Mouse (Mus musculus) embryonic facial prominence, embryonic 12.5 days (tissue): ENCODE measurements around the gene 2310034C09Rik. TPM values are rescaled to one million over a fixed set of nuclear protein-coding genes. Genes with fewer than 3 reads are reported as not detected.

Experiments used
- ATAC-seq: fragments of 200-750 bp; cut with Nextera tagmentation; 2 replicates; pipeline ENCODE4 v1.8.0; 2017; ENCODE audit not compliant: insufficient number of reproducible peaks, insufficient read depth, low FRiP score, low TSS enrichment
- H3K27ac ChIP-seq: fragments of 300-500 bp; sonication (generic); 2 replicates; pipeline ENCODE4 v1.5.1; 2016; ENCODE audit warnings: mild to moderate bottlenecking
- H3K27me3 ChIP-seq: fragments of 300-500 bp; sonication (generic); 2 replicates; pipeline ENCODE4 v1.6.1; 2016; ENCODE audit warnings: mild to moderate bottlenecking, moderate library complexity
- H3K36me3 ChIP-seq: fragments of 300-500 bp; sonication (generic); 2 replicates; pipeline ENCODE4 v1.6.1; 2016; ENCODE audit warnings: mild to moderate bottlenecking
- H3K4me1 ChIP-seq: fragments of 300-500 bp; sonication (generic); 2 replicates; pipeline ENCODE4 v1.6.1; 2016
- H3K4me2 ChIP-seq: fragments of 300-500 bp; sonication (generic); replicated peaks from 2 replicates; pipeline ENCODE4 v1.6.1; 2016; ENCODE audit warnings: mild to moderate bottlenecking, moderate library complexity
- H3K4me3 ChIP-seq: fragments of 300-500 bp; sonication (generic); 2 replicates; pipeline ENCODE4 v1.5.1; 2016; ENCODE audit warnings: mild to moderate bottlenecking
- H3K9ac ChIP-seq: fragments of 300-500 bp; sonication (generic); 2 replicates; pipeline ENCODE4 v1.6.1; 2016; ENCODE audit warnings: mild to moderate bottlenecking, moderate library complexity
- H3K9me3 ChIP-seq: fragments of 300-500 bp; sonication (generic); 2 replicates; pipeline ENCODE4 v1.6.1; 2016; ENCODE audit warnings: mild to moderate bottlenecking, moderate library complexity
- WGBS: fragments of 180-500 bp; shearing (Covaris S2); methylation state at CpG from one replicate; pipeline ENCODE4 v1.1.7; 2016; 5-methylcytosine and 5-hydroxymethylcytosine counted together
- polyA plus RNA-seq: library from polyadenylated mRNA; unstranded; fragments of >200 nt; fragmentation: Nextera tagmentation; extraction: Ambion mirVana; gene quantifications from 2 replicates; pipeline ENCODE4 v1.2.1, GENCODE M21; 2016

2310034C09Rik gene
- polyA plus RNA-seq, 1 experiment from 2014 or later, result not detected

GRCm38 (mm10) chr16:88786786-88787185, 28.1 kb downstream of the 2310034C09Rik start:
- no peaks in the 10 kb centered on the region for H3K9me3 ChIP-seq
- no peak overlapping the region for H3K4me2 ChIP-seq
- 82% methylated on average over 2 of the region's 2 CpGs for WGBS
- no peak overlapping the region for H3K9ac ChIP-seq
- ATAC-seq, result no peak
- no peaks in the 10 kb centered on the region for H3K4me1 ChIP-seq
- no peaks in the 10 kb centered on the region for H3K27me3 ChIP-seq
- no peaks in the 10 kb centered on the region for H3K36me3 ChIP-seq
- H3K4me3 ChIP-seq, result no peak overlapping the region
- H3K27ac ChIP-seq, result no peak overlapping the region

Other genes starting within 250 kb of the 2310034C09Rik start
- gene Cldn8, start 195.7 kb upstream of the 2310034C09Rik start, polyA plus RNA-seq, result 4.8 and 5.3 TPM in 2 replicates
- gene Krtap24-1, start 146.6 kb upstream of the 2310034C09Rik start, polyA plus RNA-seq, result not detected in 2 replicates
- not detected in 2 replicates for gene 2310079G19Rik, start 131.2 kb upstream of the 2310034C09Rik start, polyA plus RNA-seq
- not detected in 2 replicates for gene Krtap26-1, start 111.1 kb upstream of the 2310034C09Rik start, polyA plus RNA-seq
- not detected in 2 replicates for gene Krtap27-1, start 87.2 kb upstream of the 2310034C09Rik start, polyA plus RNA-seq
- not detected in 2 replicates for gene 2310061N02Rik, start 50.9 kb upstream of the 2310034C09Rik start, polyA plus RNA-seq
- not detected in 2 replicates for gene Krtap13-1, start 30.0 kb upstream of the 2310034C09Rik start, polyA plus RNA-seq
- not detected in 2 replicates for gene Krtap13, start 7.2 kb upstream of the 2310034C09Rik start, polyA plus RNA-seq
- gene 2310057N15Rik, start 15.4 kb downstream of the 2310034C09Rik start, polyA plus RNA-seq, result not detected in 2 replicates
- not detected in 2 replicates for gene Gm5965, start 19.0 kb downstream of the 2310034C09Rik start, polyA plus RNA-seq
- gene Gm20741, start 53.4 kb downstream of the 2310034C09Rik start, polyA plus RNA-seq, result not detected in 2 replicates
- not detected in 2 replicates for gene Krtap15, start 61.4 kb downstream of the 2310034C09Rik start, polyA plus RNA-seq
- gene Krtap14, start 67.3 kb downstream of the 2310034C09Rik start, polyA plus RNA-seq, result not detected in 2 replicates
- not detected in 2 replicates for gene Krtap19-1, start 110.6 kb downstream of the 2310034C09Rik start, polyA plus RNA-seq
- gene Krtap19-2, start 115.4 kb downstream of the 2310034C09Rik start, polyA plus RNA-seq, result not detected in 2 replicates
- gene Krtap19-3, start 119.2 kb downstream of the 2310034C09Rik start, polyA plus RNA-seq, result not detected in 2 replicates
- not detected in 2 replicates for gene Krtap19-4, start 126.2 kb downstream of the 2310034C09Rik start, polyA plus RNA-seq
- not detected in 2 replicates for gene Krtap19-5, start 137.6 kb downstream of the 2310034C09Rik start, polyA plus RNA-seq
- not detected in 2 replicates for gene Krtap19-9b, start 173.4 kb downstream of the 2310034C09Rik start, polyA plus RNA-seq
- gene Krtap16-3, start 204.0 kb downstream of the 2310034C09Rik start, polyA plus RNA-seq, result not detected in 2 replicates